Mouse (Mus musculus): Measurements from ENCODE around the gene Fscn2.

DNA sequence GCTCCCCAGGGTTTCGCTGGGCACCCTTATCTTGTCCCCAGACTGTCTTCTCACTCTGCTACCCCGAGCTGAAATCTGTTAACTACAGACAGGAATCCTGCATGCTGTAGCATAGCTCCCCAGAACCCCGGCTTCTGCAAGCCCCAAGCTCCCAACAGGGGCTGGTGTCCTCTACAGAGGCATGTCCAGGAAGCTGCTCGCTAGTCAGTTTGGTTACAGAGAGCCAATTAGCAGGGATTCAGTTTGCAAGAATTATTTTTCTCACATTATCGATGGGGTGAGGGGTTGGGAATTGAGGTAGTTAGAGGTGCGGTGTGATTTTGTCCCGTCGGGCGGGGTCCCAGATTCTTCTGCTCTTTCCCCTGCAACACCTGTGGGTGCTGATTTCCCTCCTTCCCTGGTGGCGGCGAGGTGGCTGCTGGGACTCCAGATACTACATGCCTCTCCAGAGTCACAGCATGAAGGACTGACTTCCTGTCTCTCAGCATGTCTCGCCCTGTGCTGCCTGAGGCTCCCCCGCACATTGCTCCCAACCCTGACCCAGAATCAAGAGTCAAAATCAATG, 44.6 kb upstream of the Fscn2 start:
- no peak; the same call in 1 of the 2 replicates for TF ChIP-seq CTCF (IDR thresholded peaks at IDR 0.05; ENCODE audit: extremely low read depth, insufficient read length, insufficient replicate concordance, low read depth, low read length)
- TF ChIP-seq POLR2A (IDR thresholded peaks at IDR 0.05; ENCODE audit: low read depth, low read length): peak; percentile 37

Measured in small intestine, adult 2 months (tissue).